Mouse (Mus musculus): ENCODE measurements at regions not wholly inside any gene's neighbourhood (a gene's known extent, or its start where the extent isn't known, plus 50 kb on each side); places are given as distances from the start of the nearest gene placed in this dataset.

DNA sequence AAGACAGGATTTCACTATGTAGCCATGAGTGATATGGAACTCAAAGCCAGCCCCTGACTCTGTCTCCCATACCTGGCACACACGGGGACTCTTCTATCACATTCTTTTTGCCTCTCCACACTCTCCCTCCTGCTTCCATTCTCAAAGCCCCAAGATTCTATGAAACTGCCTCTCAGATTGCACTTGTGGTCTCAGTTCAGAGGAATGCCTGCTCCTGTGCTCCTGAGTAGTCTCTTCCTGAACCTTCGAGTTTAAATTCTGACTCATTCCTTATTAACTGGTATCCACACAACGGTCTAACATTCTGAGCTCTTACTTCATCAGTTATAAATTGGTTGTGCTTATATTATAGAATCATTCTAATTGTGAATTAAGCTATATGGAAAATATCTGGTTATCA lies 473.6 kb upstream of the A830018L16Rik start:
- no peak for TF ChIP-seq POLR2A (IDR thresholded peaks at IDR 0.05; ENCODE audit: borderline replicate concordance, insufficient read depth, low read length)
- no peak for TF ChIP-seq CTCF (IDR thresholded peaks at IDR 0.05; ENCODE audit: borderline replicate concordance, insufficient read depth, low read depth, low read length)
